Mouse (Mus musculus): ENCODE measurements around the gene Serpina3n. TPM values are rescaled to one million over a fixed set of nuclear protein-coding genes. Genes with fewer than 3 reads are reported as not detected.
"Not testable (repeated sequence)": the region's sequence is repeated elsewhere in the genome, so short reads cannot be mapped to it uniquely, and the experiment has no call there.

Serpina3n gene
- 0.14 TPM in 1 of 2 replicates, not detected in the other for polyA plus RNA-seq (2015; fragmentation: Nextera tagmentation; extraction: Ambion mirVana)

DNA sequence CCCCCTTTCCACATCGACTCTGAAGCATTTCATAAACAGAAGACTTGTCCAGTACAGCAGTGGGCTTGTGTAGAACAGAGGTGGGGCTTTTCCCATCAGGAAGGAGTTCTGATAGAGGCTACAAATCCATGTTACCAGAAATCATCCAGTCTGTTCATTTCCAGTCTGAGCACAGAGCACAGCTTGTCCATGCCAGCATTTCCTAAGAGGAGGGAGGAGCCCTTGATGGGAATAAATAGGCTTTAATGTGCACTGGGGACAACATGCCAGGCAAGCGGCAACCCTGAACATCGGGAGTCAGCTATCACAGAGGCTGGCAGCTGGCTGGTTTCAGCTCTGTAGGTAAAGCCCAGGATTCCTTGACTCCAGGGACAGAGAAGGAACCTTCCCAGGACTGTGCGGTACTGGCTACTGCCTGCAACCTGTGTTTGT, at the start of gene Serpina3n:
Serpina3n (plus strand) TSS at position 276 of the 432 bp plus-strand sequence.
- Histone ChIP-seq H3K27me3 (no peaks in the 10 kb centered on the region; the same call in 1 of the 2 replicates), H3K4me3 (no peak within 1 kb of the TSS), H3K4me1 (no peaks in the 10 kb centered on the region), H3K9me3 (no peaks in the 10 kb centered on the region), H3K36me3 (no peaks in the 10 kb centered on the region), H3K4me2 (no peak within 1 kb of the TSS), H3K9ac (no peak within 1 kb of the TSS), H3K27ac (no peak within 1 kb of the TSS)
- 41% methylated on average over 4 of the region's 4 CpGs for WGBS
- ATAC-seq (ENCODE audit: borderline replicate concordance, extremely low read depth, low FRiP score, low TSS enrichment): no peak

DNA sequence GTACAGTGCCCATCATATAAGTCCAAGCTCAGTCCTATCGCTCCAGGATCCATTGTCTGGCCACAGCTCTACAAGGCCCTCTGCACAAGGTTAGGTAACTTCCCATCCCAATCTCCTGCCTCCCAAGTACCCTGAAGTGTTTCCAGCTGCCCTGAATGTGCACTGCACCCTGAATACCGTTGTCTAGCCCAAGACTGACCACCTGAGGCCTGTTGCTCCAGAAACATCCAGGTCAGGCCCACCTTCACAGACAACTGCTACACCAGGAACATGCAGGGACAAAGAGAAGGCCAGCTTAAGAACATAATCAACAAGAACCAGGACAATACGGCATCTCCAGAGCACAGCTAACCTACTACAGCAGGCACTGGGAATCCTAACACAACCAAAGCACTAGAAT, 36.5 kb upstream of the Serpina3n start:
- Histone ChIP-seq H3K27me3 (no peaks in the 10 kb centered on the region), H3K9ac (no peak overlapping the region), H3K36me3 (no peaks in the 10 kb centered on the region), H3K27ac (no peak overlapping the region), H3K4me2 (no peak overlapping the region), H3K4me1 (no peaks in the 10 kb centered on the region), H3K4me3 (no peak overlapping the region), H3K9me3 (no peaks in the 10 kb centered on the region)
- 83% methylated on average over 3 of the region's 3 CpGs for WGBS
- ATAC-seq (ENCODE audit: borderline replicate concordance, extremely low read depth, low FRiP score, low TSS enrichment): no peak

DNA sequence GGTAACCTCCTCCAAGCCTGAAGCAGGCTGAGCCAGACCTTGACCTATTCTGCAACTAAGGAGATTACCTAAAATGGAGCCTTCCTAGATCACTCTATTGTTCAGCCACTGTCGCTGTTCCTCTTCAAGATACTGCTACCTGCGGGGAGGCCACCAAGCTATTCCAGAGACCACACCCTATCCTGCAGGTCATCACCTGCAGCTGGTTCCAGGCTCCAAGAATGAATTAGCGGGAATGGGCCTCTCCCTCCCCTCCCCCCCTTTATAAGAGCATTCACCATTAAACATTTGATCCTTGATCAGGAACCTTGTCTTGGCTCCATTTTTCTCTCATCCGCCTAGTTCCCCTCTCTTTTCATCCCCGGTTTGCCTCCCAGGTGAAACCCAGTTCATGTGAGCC, 29.4 kb upstream of the Serpina3n start:
- not testable (repeated sequence) for H3K36me3 ChIP-seq; H3K4me2 ChIP-seq; ATAC-seq (ENCODE audit: borderline replicate concordance, extremely low read depth, low FRiP score, low TSS enrichment); H3K4me1 ChIP-seq; H3K27me3 ChIP-seq; H3K9ac ChIP-seq; H3K27ac ChIP-seq; H3K9me3 ChIP-seq; H3K4me3 ChIP-seq
- WGBS: 76% methylated on average over 5 of the region's 5 CpGs

DNA sequence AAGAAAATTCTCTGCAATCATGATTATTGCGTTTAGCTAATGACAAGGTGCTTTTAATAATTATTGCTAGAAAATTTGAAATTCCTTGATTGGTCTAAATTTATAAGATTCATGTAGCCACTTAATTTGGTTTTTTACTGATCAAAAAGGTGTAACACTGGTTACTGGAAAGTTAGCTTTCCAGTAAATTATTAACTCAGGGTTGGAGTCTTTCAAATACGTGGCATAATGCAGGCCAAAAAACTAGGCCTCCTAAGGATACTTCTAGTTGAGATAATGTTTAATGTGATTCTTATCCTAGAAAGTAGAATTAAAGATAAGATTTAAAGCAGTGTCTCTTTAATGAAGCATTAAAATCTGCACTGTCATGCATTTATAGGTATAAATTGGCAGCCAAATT, 28.2 kb upstream of the Serpina3n start:
- H3K4me1 ChIP-seq; H3K9me3 ChIP-seq; H3K27me3 ChIP-seq; H3K4me2 ChIP-seq; H3K27ac ChIP-seq; H3K9ac ChIP-seq; H3K4me3 ChIP-seq; ATAC-seq (ENCODE audit: borderline replicate concordance, extremely low read depth, low FRiP score, low TSS enrichment); H3K36me3 ChIP-seq: not testable (repeated sequence)
- WGBS: 63% methylated on average over 2 of the region's 2 CpGs

DNA sequence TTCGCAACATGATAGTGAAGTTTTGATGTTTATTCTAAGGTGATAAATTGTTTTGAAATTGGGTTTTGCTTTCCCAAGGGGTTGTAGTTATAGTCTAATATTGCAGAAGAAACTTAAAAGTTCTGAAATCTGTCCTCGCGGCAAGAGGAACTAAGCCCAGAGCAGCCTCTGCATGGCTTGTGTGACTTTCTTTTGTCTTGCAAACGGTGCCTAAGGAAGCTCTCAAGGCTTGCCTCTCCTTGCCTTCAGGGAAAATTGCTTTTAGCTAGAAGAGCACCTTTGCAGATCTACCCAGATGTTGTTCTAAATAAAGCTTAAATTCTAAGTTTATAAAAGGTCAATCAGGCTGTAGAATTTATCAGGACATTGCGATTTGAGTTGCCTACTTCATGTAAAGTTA, 27.7 kb upstream of the Serpina3n start:
- not testable (repeated sequence) for H3K36me3 ChIP-seq; H3K9me3 ChIP-seq; H3K4me3 ChIP-seq; H3K27ac ChIP-seq; ATAC-seq (ENCODE audit: borderline replicate concordance, extremely low read depth, low FRiP score, low TSS enrichment); H3K4me2 ChIP-seq; H3K4me1 ChIP-seq; H3K9ac ChIP-seq; H3K27me3 ChIP-seq
- WGBS: 53% methylated on average over 5 of the region's 5 CpGs

DNA sequence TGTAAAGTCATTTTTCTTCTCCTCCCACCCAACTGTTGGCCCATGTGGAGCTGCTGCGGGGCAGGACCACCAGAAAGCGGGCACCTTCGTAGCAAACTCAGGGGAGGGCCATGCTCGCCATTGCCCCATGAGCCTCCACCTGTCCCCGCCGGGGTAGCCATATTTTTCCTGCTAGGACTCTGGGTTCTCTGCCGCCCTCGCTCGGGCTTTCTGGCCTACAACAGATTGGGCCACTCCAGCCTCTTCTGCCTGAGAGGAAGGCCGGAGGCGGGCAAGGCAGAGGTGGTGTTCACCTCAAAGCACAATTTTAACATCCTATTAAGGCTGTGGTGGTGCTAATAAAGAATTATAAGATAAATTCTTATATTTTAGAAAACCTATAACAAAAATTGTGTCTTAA, 26.7 kb upstream of the Serpina3n start:
- Histone ChIP-seq H3K27me3 (no peaks in the 10 kb centered on the region), H3K36me3 (no peaks in the 10 kb centered on the region), H3K4me2 (no peak overlapping the region), H3K4me1 (no peaks in the 10 kb centered on the region), H3K4me3 (no peak overlapping the region), H3K27ac (no peak overlapping the region), H3K9ac (no peak overlapping the region), H3K9me3 (no peaks in the 10 kb centered on the region)
- no peak for ATAC-seq (ENCODE audit: borderline replicate concordance, extremely low read depth, low FRiP score, low TSS enrichment)
- 87% methylated on average over 11 of the region's 11 CpGs for WGBS

DNA sequence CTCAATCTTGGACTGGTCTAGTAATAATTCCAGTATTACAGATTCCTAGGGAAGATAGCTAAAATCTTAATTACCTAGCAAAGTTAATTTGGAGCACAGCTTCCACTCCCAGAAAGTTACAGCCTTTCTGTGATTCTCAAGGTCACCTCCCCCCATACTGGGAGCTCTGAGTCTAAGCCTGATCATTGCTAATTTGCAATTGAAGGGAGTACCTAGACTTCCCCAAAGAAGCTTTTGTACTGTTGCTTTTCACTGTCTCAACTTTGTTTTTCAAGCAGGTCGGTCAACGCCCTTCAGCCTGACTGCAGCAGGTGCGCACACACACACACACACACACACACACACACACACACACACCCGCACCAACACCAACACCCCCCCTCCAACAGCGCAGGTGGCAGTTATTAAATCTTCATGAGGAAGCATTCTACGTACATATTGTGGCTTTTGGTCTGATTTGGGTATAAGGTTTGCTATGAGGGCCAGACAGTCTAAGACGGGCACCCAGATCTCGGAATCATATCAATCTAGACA, 25.4 kb upstream of the Serpina3n start:
- ATAC-seq (ENCODE audit: borderline replicate concordance, extremely low read depth, low FRiP score, low TSS enrichment); H3K27ac ChIP-seq; H3K9ac ChIP-seq; H3K36me3 ChIP-seq; H3K9me3 ChIP-seq; H3K27me3 ChIP-seq; H3K4me3 ChIP-seq; H3K4me1 ChIP-seq; H3K4me2 ChIP-seq: not testable (repeated sequence)
- whole genome bisulfite sequencing: 88% methylated on average over 8 of the region's 8 CpGs

DNA sequence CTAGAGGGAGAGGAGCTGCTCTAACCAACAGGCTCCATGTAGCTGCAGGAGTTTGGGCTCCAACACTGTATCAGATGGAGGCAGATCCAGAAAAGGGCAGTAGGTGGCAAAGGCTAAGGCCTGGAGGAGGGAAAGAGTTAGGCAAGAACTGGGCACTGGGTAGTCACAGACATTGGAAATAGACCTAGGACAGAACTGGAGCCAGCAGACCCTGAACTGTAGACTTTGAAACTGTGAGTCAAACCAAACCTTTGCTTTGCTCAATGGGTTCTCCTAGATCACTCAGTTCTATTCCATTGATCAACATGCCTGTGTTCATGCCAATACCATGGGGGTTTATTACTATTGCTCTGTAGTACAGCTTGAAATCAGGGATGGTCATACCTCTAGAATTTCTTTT, 20.5 kb upstream of the Serpina3n start:
- H3K4me2 ChIP-seq; ATAC-seq (ENCODE audit: borderline replicate concordance, extremely low read depth, low FRiP score, low TSS enrichment): not testable (repeated sequence)

DNA sequence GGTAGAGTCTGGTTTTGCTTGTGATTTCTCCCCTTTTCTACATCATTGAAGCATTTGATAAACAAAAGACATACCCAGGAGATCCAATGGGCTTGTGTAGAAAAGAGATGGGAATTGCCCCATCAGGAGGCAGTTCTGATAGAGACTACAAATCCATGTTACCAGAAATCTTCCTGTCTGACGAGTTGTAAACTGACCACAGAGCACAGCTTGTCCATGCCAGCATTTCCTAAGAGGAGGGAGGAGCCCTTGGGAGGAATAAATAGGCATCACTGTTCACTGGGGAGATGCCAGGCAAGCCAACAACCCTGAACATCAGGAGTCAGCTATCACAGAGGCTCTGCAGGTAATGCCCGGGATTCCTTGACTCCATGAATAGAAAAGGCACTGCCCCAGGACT, 19.7 kb upstream of the Serpina3n start:
- not testable (repeated sequence) for H3K27ac ChIP-seq; H3K9ac ChIP-seq; H3K27me3 ChIP-seq; ATAC-seq (ENCODE audit: borderline replicate concordance, extremely low read depth, low FRiP score, low TSS enrichment); H3K9me3 ChIP-seq; H3K4me2 ChIP-seq; H3K4me1 ChIP-seq; H3K36me3 ChIP-seq; H3K4me3 ChIP-seq
- WGBS: 56% methylated on average over 2 of the region's 2 CpGs

More for the DNA sequence above, 20.5 kb upstream of the Serpina3n start:
- H3K27me3 ChIP-seq, H3K4me1 ChIP-seq, H3K9me3 ChIP-seq, H3K9ac ChIP-seq, H3K36me3 ChIP-seq, H3K4me3 ChIP-seq, H3K27ac ChIP-seq: not testable (repeated sequence)

DNA sequence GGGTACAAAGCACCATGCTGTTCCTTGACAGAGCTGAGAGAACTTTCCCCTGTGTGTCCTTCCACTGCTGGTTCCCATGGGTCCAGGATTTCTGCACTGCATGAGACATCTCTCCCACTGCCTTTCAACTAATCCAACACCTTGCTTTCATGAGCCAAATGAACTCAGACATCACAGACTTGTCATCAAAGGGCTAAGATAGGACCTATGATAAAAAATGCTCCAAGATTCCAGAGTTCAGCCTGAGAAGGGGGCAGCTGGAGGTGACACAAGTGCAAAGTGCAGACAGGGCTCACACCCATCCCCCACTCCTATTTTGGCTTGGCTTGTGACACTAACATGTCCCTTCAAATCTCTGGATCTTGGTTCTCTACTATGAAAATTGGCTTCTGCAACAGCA, 18.1 kb upstream of the Serpina3n start:
- Histone ChIP-seq H3K27ac (no peak overlapping the region), H3K36me3 (no peaks in the 10 kb centered on the region), H3K27me3 (no peaks in the 10 kb centered on the region), H3K9me3 (no peaks in the 10 kb centered on the region), H3K9ac (no peak overlapping the region), H3K4me1 (no peaks in the 10 kb centered on the region), H3K4me2 (no peak overlapping the region), H3K4me3 (no peak overlapping the region)
- ATAC-seq (ENCODE audit: borderline replicate concordance, extremely low read depth, low FRiP score, low TSS enrichment): no peak

DNA sequence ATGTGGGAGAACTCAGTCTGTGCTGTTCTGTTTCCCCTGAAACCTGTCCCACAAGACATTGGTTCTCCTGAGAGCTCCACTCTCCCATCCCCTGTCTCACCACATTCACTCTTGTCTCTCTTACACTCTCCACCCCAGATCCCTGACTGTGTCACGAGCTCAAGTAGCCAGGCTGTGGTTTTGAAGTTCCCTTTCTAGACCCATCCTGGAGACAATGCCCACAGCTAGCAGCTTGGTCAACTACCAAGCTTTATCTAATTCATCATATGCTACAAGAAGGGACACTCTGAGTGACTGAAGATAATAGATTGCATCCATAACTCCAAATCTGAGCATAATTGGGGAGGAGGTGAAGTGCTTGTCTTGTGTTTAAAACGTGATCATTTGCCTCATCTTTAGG, 15.5 kb upstream of the Serpina3n start:
- H3K27ac ChIP-seq; H3K27me3 ChIP-seq; H3K4me1 ChIP-seq; ATAC-seq (ENCODE audit: borderline replicate concordance, extremely low read depth, low FRiP score, low TSS enrichment); H3K36me3 ChIP-seq; H3K9ac ChIP-seq; H3K4me3 ChIP-seq; H3K9me3 ChIP-seq; H3K4me2 ChIP-seq: not testable (repeated sequence)
- WGBS: 55% methylated on average over 2 of the region's 2 CpGs

DNA sequence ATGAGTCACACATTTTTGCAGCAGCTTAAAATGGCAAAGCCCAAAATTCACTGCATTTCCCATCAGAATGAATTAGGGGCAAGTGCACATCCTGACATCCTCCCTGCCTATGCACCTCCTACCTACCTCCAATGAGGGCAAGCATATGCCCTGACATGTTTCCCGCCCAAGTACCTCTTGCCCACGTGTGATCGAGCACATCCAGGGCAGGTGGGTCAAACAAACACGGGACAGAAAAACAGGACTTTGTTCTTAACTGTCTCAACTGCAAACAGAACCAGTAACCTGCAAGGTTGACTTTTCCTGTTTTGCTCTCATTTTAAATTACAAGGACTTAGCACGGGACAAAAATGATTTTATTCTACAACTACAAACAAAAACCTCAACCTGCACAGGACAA, 2.6 kb upstream of the Serpina3n start:
- 70% methylated on average over 5 of the region's 5 CpGs for WGBS
- Histone ChIP-seq H3K27me3 (no peaks in the 10 kb centered on the region; the same call in 1 of the 2 replicates), H3K9ac (no peak overlapping the region), H3K4me3 (no peak overlapping the region), H3K4me1 (no peaks in the 10 kb centered on the region), H3K27ac (no peak overlapping the region), H3K36me3 (no peaks in the 10 kb centered on the region), H3K9me3 (no peaks in the 10 kb centered on the region), H3K4me2 (no peak overlapping the region)
- no peak for ATAC-seq (ENCODE audit: borderline replicate concordance, extremely low read depth, low FRiP score, low TSS enrichment)

DNA sequence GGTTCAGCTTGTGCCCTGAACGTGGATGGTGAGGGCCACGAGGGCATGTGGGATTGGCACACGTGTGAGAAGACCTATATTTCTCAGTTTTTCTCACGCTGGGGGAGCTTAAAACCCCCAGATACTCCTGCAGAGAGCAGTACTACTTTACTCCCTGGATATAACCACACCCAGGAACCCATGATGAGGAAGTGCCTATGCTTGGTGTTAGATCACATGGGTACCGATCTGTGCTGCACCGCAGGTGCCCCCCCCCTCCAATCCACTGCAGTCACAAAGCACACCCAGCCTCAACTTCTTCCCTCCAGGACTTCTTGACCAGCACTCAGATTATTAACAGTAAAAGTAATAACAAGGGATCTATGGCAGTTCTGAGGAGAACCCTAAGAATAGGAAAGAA, 6.0 kb downstream of the Serpina3n start:
- no peak for ATAC-seq (ENCODE audit: borderline replicate concordance, extremely low read depth, low FRiP score, low TSS enrichment)
- 85% methylated on average over 6 of the region's 6 CpGs for WGBS

More for the DNA sequence above, 6.0 kb downstream of the Serpina3n start:
- H3K36me3 ChIP-seq: no peaks in the 10 kb centered on the region
- no peak overlapping the region for H3K4me3 ChIP-seq
- no peaks in the 10 kb centered on the region; the same call in 1 of the 2 replicates for H3K27me3 ChIP-seq
- H3K9me3 ChIP-seq: no peaks in the 10 kb centered on the region
- H3K4me1 ChIP-seq: no peaks in the 10 kb centered on the region
- no peak overlapping the region for H3K4me2 ChIP-seq
- H3K9ac ChIP-seq: no peak overlapping the region
- no peak overlapping the region for H3K27ac ChIP-seq
